In the genomic region with DNA sequence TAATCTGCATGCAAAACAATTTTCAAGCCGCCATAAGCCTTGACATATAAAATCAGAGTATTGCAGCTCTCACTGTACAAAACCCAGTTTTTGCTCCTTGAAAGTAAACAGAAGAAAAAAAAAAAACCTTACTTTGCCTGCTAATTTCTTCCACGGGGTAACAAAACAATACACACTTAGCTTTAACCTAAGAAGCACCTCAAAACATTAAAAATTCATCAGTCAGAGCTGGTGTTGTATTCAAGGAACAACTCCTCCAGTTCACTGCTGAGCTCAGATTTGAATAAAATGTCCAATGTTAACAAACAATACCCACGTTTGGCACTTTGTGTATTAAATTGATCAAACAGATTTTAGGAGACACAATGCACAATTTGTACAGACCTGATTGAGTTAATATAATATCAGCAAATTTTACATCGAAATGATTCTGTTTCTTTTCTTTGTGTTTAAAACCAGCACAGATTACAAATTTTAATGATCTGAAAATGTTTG, we compare ENCODE assay signal across 28 mouse cellular contexts. TPM values are rescaled to one million over a fixed set of nuclear protein-coding genes. Genes with fewer than 3 reads are reported as not detected.
DNase-seq lines count a peak whose midpoint lies in the region; ATAC-seq and TF ChIP-seq lines count a peak whose summit lies in the region.
"Had no signal": no experiment of that assay in that cellular context is flagged by ENCODE, and none has a peak within 500 bp of the region (broad histone marks: within the 10 kb centered on the region; RNA-seq: fewer than 3 reads in every experiment).

No protein-coding gene starts in this region.

- peak; percentile 16 for DNase-seq in embryo, embryonic 11 days
- no peak for DNase-seq in embryo, embryonic 10.5 days (ENCODE audit: low spot score)
- DNase-seq in lung, embryonic 14.5 days, result peak; percentile 3
- DNase-seq in lung, postnatal 10 days, result no peak
- peak; percentile 37 for DNase-seq in retina, embryonic 14.5 days (ENCODE audit: low spot score)
- no peak for DNase-seq in right cerebral cortex, postnatal 4 days
- DNase-seq in heart, adult 8-10 months (ENCODE audit: low spot score), result no peak
- DNase-seq: adrenal gland, postnatal 14 days; cerebellum, adult 18-20 months; cerebellum, postnatal 25 days; gastrocnemius, postnatal 36 days; kidney, postnatal 36 days; liver, postnatal 0 days; thymus, postnatal 4 days had no signal

- H3K4me1 ChIP-seq in lung, embryonic 14.5 days (ENCODE audit: insufficient read depth), result peaks cover 4% of the 10 kb centered on the region; the same call in 1 of the 2 replicates
- peaks cover 9% of the 10 kb centered on the region for H3K4me1 ChIP-seq in forebrain, embryonic 12.5 days

- ATAC-seq in lung, embryonic 14.5 days (ENCODE audit: insufficient read depth), result no peak
- no peak for ATAC-seq in forebrain, embryonic 12.5 days (ENCODE audit: low FRiP score)
- ATAC-seq: activated CD4-positive, CD25-positive, alpha-beta regulatory T cell, adult 4 months; liver, postnatal 0 days had no signal

- H3K4me2 ChIP-seq in lung, embryonic 14.5 days, result no peak overlapping the region
- H3K4me2 ChIP-seq in forebrain, embryonic 12.5 days, result peak overlapping the region; percentile 56
- H3K4me2 ChIP-seq: embryonic facial prominence, embryonic 12.5 days had no signal

- 6% methylated on average over 4 of the region's 4 CpGs for WGBS in lung, embryonic 14.5 days
- 1% methylated on average over 4 of the region's 4 CpGs for WGBS in forebrain, embryonic 12.5 days

- H3K27me3 ChIP-seq in lung, embryonic 14.5 days (ENCODE audit: insufficient read depth, low read length), result peaks cover 99% of the 10 kb centered on the region
- peaks cover 47% of the 10 kb centered on the region for H3K27me3 ChIP-seq in forebrain, embryonic 12.5 days

- no peak for TF ChIP-seq CTCF in lung, embryonic 14.5 days (IDR thresholded peaks at IDR 0.05; ENCODE audit: low read depth)

- H3K36me3 ChIP-seq in lung, embryonic 14.5 days (ENCODE audit: insufficient read depth), result no peaks in the 10 kb centered on the region
- H3K36me3 ChIP-seq in forebrain, embryonic 12.5 days (replicated peaks), result peaks cover 9% of the 10 kb centered on the region; the same call in 1 of the 2 replicates
- H3K36me3 ChIP-seq: embryonic facial prominence, embryonic 12.5 days; hindbrain, embryonic 10.5 days; limb, embryonic 10.5 days had no signal

- no peak overlapping the region for H3K4me3 ChIP-seq in lung, embryonic 14.5 days (ENCODE audit: low read depth, low read length)
- peak overlapping the region; percentile 92 for H3K4me3 ChIP-seq in forebrain, embryonic 12.5 days (replicated peaks)
- H3K4me3 ChIP-seq: embryonic facial prominence, embryonic 12.5 days; limb, embryonic 10.5 days; megakaryocyte, embryonic 14.5 days had no signal

- H3K9me3 ChIP-seq in lung, embryonic 14.5 days (ENCODE audit: low read depth, low read length), result no peaks in the 10 kb centered on the region
- no peaks in the 10 kb centered on the region for H3K9me3 ChIP-seq in forebrain, embryonic 12.5 days
- H3K9me3 ChIP-seq: embryonic facial prominence, embryonic 12.5 days; hindbrain, embryonic 10.5 days; limb, embryonic 10.5 days had no signal

- H3K9ac ChIP-seq in lung, embryonic 14.5 days, result no peak overlapping the region
- H3K9ac ChIP-seq in forebrain, embryonic 12.5 days, result peak overlapping the region; percentile 82
- H3K9ac ChIP-seq: embryonic facial prominence, embryonic 12.5 days; liver, postnatal 0 days had no signal

- no peak overlapping the region for H3K27ac ChIP-seq in lung, embryonic 14.5 days (ENCODE audit: low read depth)
- peak overlapping the region; percentile 100 for H3K27ac ChIP-seq in forebrain, embryonic 12.5 days
- H3K27ac ChIP-seq: embryonic facial prominence, embryonic 12.5 days; hindbrain, embryonic 10.5 days; limb, embryonic 10.5 days had no signal

RNA-seq across cellular contexts. Expression of gene Foxg1, which starts 1.4 kb away (rescaled TPM):
- polyA plus RNA-seq in lung, embryonic 14.5 days (2014; fragmentation: Nextera tagmentation; extraction: Ambion mirVana), result 0.09 TPM in 1 of 2 replicates, not detected in the other
- 59.7 and 68.4 TPM in 2 replicates for polyA plus RNA-seq in forebrain, embryonic 12.5 days (2016; fragmentation: Nextera tagmentation; extraction: Ambion mirVana)
- total RNA-seq in heart, adult 8-10 months (2022), result not detected
- total RNA-seq: adrenal gland, postnatal 14 days; gastrocnemius, postnatal 36 days; liver, adult 2 months; monocyte, adult 5-6 weeks had no signal
- polyA plus RNA-seq: activated CD4-positive, CD25-positive, alpha-beta regulatory T cell, adult 4 months; intestine, embryonic 14.5 days; kidney, embryonic 14.5 days; liver, adult 2 months; liver, postnatal 0 days; spleen, adult 2 months; stomach, embryonic 14.5 days had no signal

RNA-seq across cellular contexts. Expression of gene Gm43517, which starts 3.9 kb away (rescaled TPM):
- polyA plus RNA-seq in lung, embryonic 14.5 days (2014; fragmentation: Nextera tagmentation; extraction: Ambion mirVana), result not detected in 2 replicates
- polyA plus RNA-seq in forebrain, embryonic 12.5 days (2016; fragmentation: Nextera tagmentation; extraction: Ambion mirVana), result 1.9 and 2.2 TPM in 2 replicates
- total RNA-seq in heart, adult 8-10 months (2022), result not detected
- total RNA-seq: adrenal gland, postnatal 14 days; gastrocnemius, postnatal 36 days; liver, adult 2 months; monocyte, adult 5-6 weeks had no signal
- polyA plus RNA-seq: activated CD4-positive, CD25-positive, alpha-beta regulatory T cell, adult 4 months; heart, embryonic 16.5 days; hindbrain, embryonic 10.5 days; intestine, embryonic 14.5 days; kidney, embryonic 14.5 days; limb, embryonic 10.5 days; liver, adult 2 months; liver, postnatal 0 days; neural tube, embryonic 11.5 days; spleen, adult 2 months; stomach, embryonic 14.5 days had no signal

Comparison
In these comparisons a context has a peak if more than half of its experiments do, and no peak if none do; other contexts are left out.
1. DNase-seq: peak in embryo, embryonic 11 days (single experiment), lung, embryonic 14.5 days (single experiment) and retina, embryonic 14.5 days (single experiment); none in embryo, embryonic 10.5 days (single experiment), lung, postnatal 10 days (single experiment), right cerebral cortex, postnatal 4 days (single experiment) and heart, adult 8-10 months (single experiment).
2. RNA of gene Foxg1, which starts 1.4 kb away (polyA plus RNA-seq): 59.7 to 68.4 TPM in forebrain, embryonic 12.5 days; 0.09 TPM in lung, embryonic 14.5 days; every median in the first group is over 10 times any median in the second.